Mouse (Mus musculus): ENCODE measurements at regions not wholly inside any gene's neighbourhood (a gene's known extent, or its start where the extent isn't known, plus 50 kb on each side); places are given as distances from the start of the nearest gene placed in this dataset.

- TF ChIP-seq CTCF (IDR thresholded peaks at IDR 0.05; ENCODE audit: low read depth): no peak
- TF ChIP-seq EP300 (IDR thresholded peaks at IDR 0.05; ENCODE audit: low read depth): peak; percentile 61
Observed at GRCm38 (mm10) chr12:12452086-12452485, 190.1 kb downstream of the Fam49a start.

Measured in liver, postnatal 0 days (tissue).